Mouse (Mus musculus) 416B (cell line): ENCODE data around the gene Tmem273.

ENCODE experiments used
- DNase-seq: peaks from one replicate; pipeline ENCODE4 v3.0.0; 2011; ENCODE audit warnings: low read depth

The Tmem273 gene

GRCm38 (mm10) chr14:32859831-32860569, 74.2 kb downstream of the Tmem273 start:
- DNase-seq = peak; percentile 37

DNA sequence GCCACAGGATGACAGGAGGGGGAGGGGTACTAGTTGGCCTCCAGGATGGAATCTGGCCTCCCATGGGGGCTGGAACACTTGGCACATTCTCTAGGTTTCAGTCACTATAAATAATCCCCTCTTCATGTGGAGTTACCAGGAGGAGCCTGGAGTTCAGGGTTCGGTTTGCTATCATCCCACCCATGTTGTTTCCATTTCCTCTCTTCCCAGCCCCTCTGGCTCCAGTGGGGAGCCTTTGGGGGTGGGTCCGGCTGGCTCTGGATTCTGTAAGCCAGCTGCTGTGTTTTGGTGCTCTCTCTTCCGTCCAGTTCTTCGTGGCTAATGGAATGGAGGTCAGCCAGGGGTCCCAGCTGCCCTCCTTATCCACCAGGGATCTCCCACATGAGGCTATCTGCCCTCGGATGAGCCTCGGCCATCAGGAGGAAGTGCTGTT, 75.4 kb downstream of the Tmem273 start:
- DNase-seq = no peak

GRCm38 (mm10) chr14:32861656-32862055, 75.9 kb downstream of the Tmem273 start:
- DNase-seq = no peak

DNA sequence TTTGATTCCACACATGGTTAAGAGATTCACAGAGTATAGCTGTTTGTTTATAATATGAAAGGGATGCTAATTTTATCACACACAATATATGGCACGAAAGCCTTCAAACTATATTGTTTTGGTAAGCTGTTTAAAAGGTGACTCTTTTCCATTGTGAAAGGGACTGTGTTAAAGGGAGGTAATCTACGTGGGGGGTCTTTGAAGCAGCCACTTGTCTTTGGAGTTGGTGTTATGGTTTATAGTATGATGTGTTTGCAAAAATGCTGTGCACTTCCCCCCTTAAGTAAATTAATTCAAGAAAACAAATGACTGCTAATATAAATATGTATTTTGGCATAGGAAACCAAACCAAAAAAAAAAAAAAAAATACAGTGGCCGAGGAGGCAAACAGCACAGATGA, 79.6 kb downstream of the Tmem273 start:
- DNase-seq = no peak
